Mouse (Mus musculus) kidney, adult 2 months (tissue): Measurements from ENCODE around the gene Abca12.

Experiments
- CTCF ChIP-seq: fragments of 200-500 bp; conservative IDR thresholded peaks from 2 replicates; pipeline ENCODE4 v1.5.1; 2011; ENCODE audit warnings: low read depth, mild to moderate bottlenecking, control low read depth, low read length, moderate library complexity, mixed read lengths; ENCODE audit not compliant: insufficient read depth, insufficient read length
- POLR2A ChIP-seq: fragments of 200-500 bp; IDR thresholded peaks from one replicate; pipeline ENCODE4 v1.6.1; 2011; ENCODE audit warnings: low read depth, low read length, control low read depth

- TF ChIP-seq POLR2A (no peak), CTCF (no peak)
These were observed 7.0 kb downstream of the Abca12 start for GRCm38 (mm10) chr1:71407711-71408110.
